Mouse (Mus musculus) forebrain, embryonic 12.5 days (tissue): ENCODE data around the gene Dnajb11. TPM values are rescaled to one million over a fixed set of nuclear protein-coding genes. Genes with fewer than 3 reads are reported as not detected.
A peak's percentile ranks its signal among the peaks of the same experiment; 100 is the strongest.

Source experiments
- ATAC-seq: fragments of 200-750 bp; cut with Nextera tagmentation; 2 replicates; pipeline ENCODE4 v1.8.0; 2017; ENCODE audit warnings: moderate TSS enrichment; ENCODE audit not compliant: low FRiP score
- H3K27ac ChIP-seq: fragments of 300-500 bp; sonication (generic); 2 replicates; pipeline ENCODE4 v1.5.1; 2016; ENCODE audit warnings: mild to moderate bottlenecking
- H3K27me3 ChIP-seq: fragments of 300-500 bp; sonication (generic); 2 replicates; pipeline ENCODE4 v1.6.1; 2016; ENCODE audit warnings: mild to moderate bottlenecking
- H3K36me3 ChIP-seq: fragments of 300-500 bp; sonication (generic); replicated peaks from 2 replicates; pipeline ENCODE4 v1.6.1; 2016; ENCODE audit warnings: mild to moderate bottlenecking
- H3K4me1 ChIP-seq: fragments of 300-500 bp; sonication (generic); 2 replicates; pipeline ENCODE4 v1.6.1; 2016
- H3K4me2 ChIP-seq: fragments of 300-500 bp; sonication (generic); 2 replicates; pipeline ENCODE4 v1.6.1; 2016; ENCODE audit warnings: mild to moderate bottlenecking, moderate library complexity
- H3K4me3 ChIP-seq: fragments of 300-500 bp; sonication (generic); replicated peaks from 2 replicates; pipeline ENCODE4 v1.5.1; 2016; ENCODE audit warnings: mild to moderate bottlenecking
- H3K9ac ChIP-seq: fragments of 300-500 bp; sonication (generic); 2 replicates; pipeline ENCODE4 v1.6.1; 2016; ENCODE audit warnings: mild to moderate bottlenecking
- H3K9me3 ChIP-seq: fragments of 300-500 bp; sonication (generic); 2 replicates; pipeline ENCODE4 v1.6.1; 2016
- WGBS: fragments of 180-500 bp; shearing (Covaris S2); methylation state at CpG from one replicate; pipeline ENCODE4 v1.1.7; 2016; 5-methylcytosine and 5-hydroxymethylcytosine counted together
- polyA plus RNA-seq: library from polyadenylated mRNA; unstranded; fragments of >200 nt; fragmentation: Nextera tagmentation; extraction: Ambion mirVana; gene quantifications from 2 replicates; pipeline ENCODE4 v1.2.1, GENCODE M21; 2016

Gene Dnajb11
- polyA plus RNA-seq, 1 experiment from 2014 or later = 87.8 TPM

DNA sequence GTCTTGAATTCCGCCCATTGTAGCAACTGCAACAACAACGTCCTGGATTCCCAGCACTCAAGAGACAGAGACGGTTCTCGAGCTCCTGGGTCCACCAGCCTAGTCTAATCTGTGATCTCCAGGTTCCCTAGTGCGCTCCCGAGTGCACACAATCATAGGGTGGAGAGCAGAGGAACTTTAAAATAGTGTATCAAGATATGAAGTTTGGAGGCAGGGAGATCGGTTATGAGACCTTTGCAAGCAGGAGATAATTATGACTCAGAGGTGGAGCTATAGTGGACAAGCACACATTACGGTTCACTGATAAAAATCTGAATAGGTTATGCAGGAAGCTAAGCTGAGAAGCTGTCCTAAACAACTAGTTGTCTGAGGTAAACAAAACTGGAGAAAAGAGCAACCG, 872 bp upstream of the Dnajb11 start:
- 20% methylated on average over 9 of the region's 9 CpGs for WGBS
- H3K27ac ChIP-seq = no peak overlapping the region
- H3K4me1 ChIP-seq = peaks cover 15% of the 10 kb centered on the region
- H3K4me3 ChIP-seq = peak overlapping the region; percentile 96
- H3K36me3 ChIP-seq = peaks cover 9% of the 10 kb centered on the region; the same call in 1 of the 2 replicates
- H3K9me3 ChIP-seq = no peaks in the 10 kb centered on the region
- peak overlapping the region; percentile 85 for H3K4me2 ChIP-seq
- peak overlapping the region; percentile 61 for H3K9ac ChIP-seq
- ATAC-seq = no peak
- no peaks in the 10 kb centered on the region for H3K27me3 ChIP-seq

DNA sequence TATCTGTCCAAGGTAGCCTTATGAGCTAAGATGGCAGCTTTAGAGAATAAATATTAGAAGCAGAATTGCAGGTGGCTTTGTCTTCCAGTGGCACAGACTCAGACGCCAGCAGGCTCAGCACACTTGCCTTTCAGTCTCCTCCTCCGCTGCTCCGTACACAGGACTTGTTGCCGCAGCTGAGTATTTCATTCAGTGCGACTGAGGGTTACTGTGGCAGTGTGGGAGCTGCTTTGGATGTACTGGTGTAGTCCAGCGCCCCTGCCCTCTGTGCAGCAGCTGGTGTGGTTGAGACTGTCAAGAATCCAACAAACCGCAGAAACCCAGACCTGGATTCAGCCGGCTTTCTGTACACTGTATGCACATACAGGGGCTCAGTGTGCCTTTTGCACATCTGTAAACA, 14.8 kb downstream of the Dnajb11 start:
- H3K4me3 ChIP-seq = no peak overlapping the region
- no peaks in the 10 kb centered on the region for H3K9me3 ChIP-seq
- H3K9ac ChIP-seq = no peak overlapping the region
- H3K4me2 ChIP-seq = no peak overlapping the region
- no peak for ATAC-seq
- H3K36me3 ChIP-seq = peaks cover 61% of the 10 kb centered on the region
- no peak overlapping the region for H3K27ac ChIP-seq
- whole genome bisulfite sequencing = 96% methylated on average over 8 of the region's 8 CpGs
- H3K4me1 ChIP-seq = no peaks in the 10 kb centered on the region
- no peaks in the 10 kb centered on the region for H3K27me3 ChIP-seq

DNA sequence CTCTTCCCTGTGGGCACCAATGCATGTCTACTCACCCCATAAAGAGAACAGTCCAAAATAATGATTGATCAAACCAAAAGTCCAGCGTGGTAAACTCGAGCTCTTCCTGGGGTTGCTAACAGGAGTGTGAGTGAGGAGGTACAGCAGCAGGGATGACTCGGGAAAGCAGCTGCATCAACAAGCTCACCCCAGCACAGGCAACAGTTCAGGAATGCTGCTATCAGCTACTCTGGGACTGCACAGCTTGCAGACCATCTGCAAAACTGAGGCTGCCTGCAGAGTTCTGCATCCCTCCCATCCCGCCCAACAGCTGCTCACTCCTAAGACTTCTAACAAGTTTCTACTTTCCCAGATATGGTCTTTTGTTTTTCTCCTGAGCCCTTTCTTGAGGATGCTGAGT, 15.7 kb downstream of the Dnajb11 start:
- no peak for ATAC-seq
- WGBS = 72% methylated on average over 4 of the region's 4 CpGs
- no peak overlapping the region for H3K9ac ChIP-seq
- H3K27ac ChIP-seq = no peak overlapping the region
- H3K9me3 ChIP-seq = no peaks in the 10 kb centered on the region
- H3K4me2 ChIP-seq = no peak overlapping the region
- H3K27me3 ChIP-seq = no peaks in the 10 kb centered on the region
- H3K4me1 ChIP-seq = no peaks in the 10 kb centered on the region
- peaks cover 52% of the 10 kb centered on the region for H3K36me3 ChIP-seq
- no peak overlapping the region for H3K4me3 ChIP-seq

DNA sequence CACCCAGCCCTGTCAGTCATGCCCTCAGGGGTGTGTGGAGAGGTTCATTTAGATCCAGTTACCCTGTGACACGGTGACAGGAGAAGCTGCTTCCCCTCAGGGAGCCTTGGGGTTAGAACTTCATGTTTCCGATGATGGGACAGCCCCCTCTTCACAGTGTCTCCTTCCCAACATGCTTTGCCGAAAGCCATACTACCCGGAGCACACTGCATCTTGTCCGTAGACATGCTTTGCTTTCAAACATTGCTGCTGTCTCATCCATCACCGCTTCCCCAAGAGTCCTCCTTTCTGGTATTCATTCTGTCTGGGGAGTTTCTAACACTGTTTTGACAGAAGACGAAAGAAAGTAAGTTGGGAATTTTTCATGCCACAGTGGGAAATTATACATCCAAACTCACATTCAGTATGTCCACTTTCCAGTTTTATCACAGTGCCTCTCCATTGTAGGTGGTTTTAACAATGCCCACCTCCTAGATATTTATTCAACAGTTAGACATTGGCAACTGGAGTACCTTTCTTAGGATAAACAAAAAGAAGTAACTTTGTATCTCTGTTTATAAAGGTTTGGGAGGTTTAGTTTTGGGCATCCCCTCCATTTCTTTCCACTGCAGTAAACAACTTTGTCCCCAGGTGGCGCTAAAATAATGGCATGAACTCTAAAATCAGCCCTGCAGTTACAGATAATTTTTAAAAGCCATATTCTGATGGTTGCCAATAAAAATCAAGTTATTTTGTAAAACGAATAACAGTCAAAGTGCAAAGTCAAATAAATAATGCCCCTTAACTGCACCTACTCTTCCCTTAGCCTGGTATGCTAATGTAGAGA, 18.8 kb downstream of the Dnajb11 start:
- WGBS = 54% methylated on average over 9 of the region's 9 CpGs
- no peak for ATAC-seq
- Histone ChIP-seq H3K27me3 (0 out of 2 replicates have a peak, but pooled peaks cover 4% of the 10 kb centered on the region), H3K9ac (no peak overlapping the region), H3K4me1 (peaks cover 12% of the 10 kb centered on the region), H3K27ac (no peak overlapping the region), H3K4me2 (no peak overlapping the region), H3K36me3 (peaks cover 22% of the 10 kb centered on the region), H3K4me3 (no peak overlapping the region), H3K9me3 (no peaks in the 10 kb centered on the region)

DNA sequence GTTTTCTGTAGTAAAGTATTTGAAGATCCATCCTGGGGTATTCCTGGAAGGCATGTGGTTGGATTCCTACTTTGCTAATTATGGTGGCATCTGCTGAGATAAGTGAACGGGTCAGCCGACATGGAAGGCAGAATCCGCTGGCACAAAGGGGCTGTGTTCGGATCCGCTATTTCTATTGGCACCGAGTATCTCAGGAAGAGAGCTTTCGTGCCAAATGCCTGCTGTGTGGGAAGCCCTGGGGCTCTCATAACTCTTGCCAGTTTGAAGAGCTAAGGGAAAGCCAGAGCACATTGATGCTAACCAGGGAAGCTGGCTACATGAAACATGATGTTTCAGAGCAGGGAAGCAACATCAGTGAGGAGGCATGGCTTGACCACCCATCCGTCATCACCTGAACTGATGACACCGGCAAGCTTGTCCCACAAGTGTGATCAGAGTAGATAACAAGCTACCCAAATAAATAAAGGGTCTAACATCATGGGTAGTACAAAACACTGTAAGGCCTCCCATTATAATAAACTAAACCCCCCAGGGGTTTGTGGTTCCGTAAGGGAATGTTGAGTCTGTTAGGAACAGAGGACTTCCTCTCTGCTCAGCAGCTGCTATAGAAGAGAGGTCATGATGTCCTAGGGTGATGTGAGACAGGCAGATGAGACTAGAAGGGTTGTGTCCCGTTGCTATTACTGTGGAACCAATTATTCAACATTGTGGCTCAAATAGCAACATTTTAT, 20.2 kb downstream of the Dnajb11 start:
- Histone ChIP-seq H3K4me2 (no peak overlapping the region), H3K36me3 (peaks cover 8% of the 10 kb centered on the region), H3K27me3 (0 out of 2 replicates have a peak, but pooled peaks cover 4% of the 10 kb centered on the region), H3K27ac (no peak overlapping the region), H3K9me3 (no peaks in the 10 kb centered on the region), H3K4me1 (peaks cover 12% of the 10 kb centered on the region), H3K4me3 (no peak overlapping the region), H3K9ac (no peak overlapping the region)
- no peak for ATAC-seq
- WGBS = 89% methylated on average over 11 of the region's 11 CpGs

DNA sequence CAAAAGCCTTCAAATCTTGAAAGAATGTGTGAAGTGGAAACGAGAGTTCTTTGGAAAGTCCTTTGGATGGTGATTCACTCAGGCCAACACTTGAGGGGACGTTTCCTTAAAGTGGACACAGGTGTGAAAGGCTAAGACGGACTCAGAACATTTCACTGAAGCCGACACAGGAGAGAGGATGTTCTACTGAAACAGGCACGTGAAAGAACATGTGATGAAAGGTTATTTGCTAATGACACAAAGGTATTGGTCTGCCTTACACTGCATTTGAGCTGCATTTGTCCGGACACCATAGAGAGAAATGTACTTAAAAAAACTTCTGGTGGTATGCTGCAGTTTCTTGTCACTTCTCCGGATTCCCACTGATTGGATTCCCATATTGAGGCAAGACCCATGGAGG, 21.1 kb downstream of the Dnajb11 start:
- WGBS = 79% methylated on average over 7 of the region's 7 CpGs
- H3K9ac ChIP-seq = no peak overlapping the region
- no peaks in the 10 kb centered on the region for H3K36me3 ChIP-seq
- H3K4me3 ChIP-seq = no peak overlapping the region
- no peak overlapping the region for H3K4me2 ChIP-seq
- no peaks in the 10 kb centered on the region for H3K9me3 ChIP-seq
- ATAC-seq = no peak
- peaks cover 12% of the 10 kb centered on the region for H3K4me1 ChIP-seq
- H3K27ac ChIP-seq = no peak overlapping the region
- 0 out of 2 replicates have a peak, but pooled peaks cover 4% of the 10 kb centered on the region for H3K27me3 ChIP-seq

DNA sequence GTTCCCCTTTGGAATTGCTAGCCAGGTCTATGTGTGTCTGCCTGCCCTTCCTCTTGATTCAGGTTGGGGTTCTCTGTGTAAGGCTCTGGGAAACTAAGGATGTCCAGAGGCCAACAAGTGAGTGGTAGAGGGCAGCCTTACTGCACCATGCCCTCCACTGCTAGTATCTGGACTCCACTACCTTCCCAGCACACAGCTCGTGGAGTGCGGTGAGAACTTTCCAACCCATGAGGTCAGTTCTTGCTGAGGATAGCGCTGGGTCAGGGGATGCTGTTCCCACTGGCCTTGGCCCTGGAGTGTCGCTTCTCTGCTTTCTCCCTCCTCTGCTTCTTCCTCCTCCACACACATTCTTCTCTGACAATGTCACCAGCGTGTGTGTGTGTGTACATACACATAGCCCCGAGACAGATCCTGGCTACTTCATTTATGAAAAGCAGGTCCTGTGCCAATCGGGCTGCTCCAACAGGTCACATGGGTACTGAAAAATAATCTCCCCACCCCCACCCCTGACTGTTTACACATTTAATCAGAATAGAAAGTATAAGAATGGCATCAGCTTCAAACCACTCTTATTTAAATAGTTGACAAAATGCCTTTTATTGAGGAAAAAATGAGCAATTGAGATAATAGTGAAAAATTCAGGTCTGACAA, 22.4 kb downstream of the Dnajb11 start:
- Histone ChIP-seq H3K4me1 (peaks cover 12% of the 10 kb centered on the region), H3K4me2 (no peak overlapping the region), H3K9ac (no peak overlapping the region), H3K4me3 (no peak overlapping the region), H3K27ac (no peak overlapping the region), H3K36me3 (no peaks in the 10 kb centered on the region), H3K9me3 (no peaks in the 10 kb centered on the region), H3K27me3 (0 out of 2 replicates have a peak, but pooled peaks cover 4% of the 10 kb centered on the region)
- ATAC-seq = no peak
- 63% methylated on average over 7 of the region's 7 CpGs for WGBS

DNA sequence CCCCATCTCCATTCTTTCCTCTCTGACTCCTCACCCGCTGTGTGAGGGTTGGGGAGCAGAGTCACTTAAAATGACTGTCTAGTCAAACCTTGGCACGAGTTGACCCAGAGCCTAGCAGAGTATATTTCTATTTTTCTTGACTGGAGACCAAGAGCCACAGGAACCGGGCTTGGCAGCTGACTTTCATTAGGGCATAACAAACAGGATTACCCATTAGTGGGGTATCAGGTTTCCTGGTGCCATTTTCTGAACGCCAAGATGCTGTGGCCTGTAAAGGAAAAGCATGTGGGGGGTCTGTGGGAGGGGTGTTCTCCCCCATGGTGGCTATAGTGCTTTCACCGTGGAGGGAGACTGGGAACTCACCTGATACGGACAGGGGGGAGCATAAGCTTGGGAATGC, 23.3 kb downstream of the Dnajb11 start:
- no peaks in the 10 kb centered on the region for H3K36me3 ChIP-seq
- H3K4me2 ChIP-seq = no peak overlapping the region
- peaks cover 12% of the 10 kb centered on the region for H3K4me1 ChIP-seq
- H3K4me3 ChIP-seq = no peak overlapping the region
- no peak overlapping the region for H3K9ac ChIP-seq
- H3K9me3 ChIP-seq = no peaks in the 10 kb centered on the region
- WGBS = 2% methylated on average over 6 of the region's 6 CpGs
- 0 out of 2 replicates have a peak, but pooled peaks cover 4% of the 10 kb centered on the region for H3K27me3 ChIP-seq
- no peak overlapping the region for H3K27ac ChIP-seq
- no peak for ATAC-seq

DNA sequence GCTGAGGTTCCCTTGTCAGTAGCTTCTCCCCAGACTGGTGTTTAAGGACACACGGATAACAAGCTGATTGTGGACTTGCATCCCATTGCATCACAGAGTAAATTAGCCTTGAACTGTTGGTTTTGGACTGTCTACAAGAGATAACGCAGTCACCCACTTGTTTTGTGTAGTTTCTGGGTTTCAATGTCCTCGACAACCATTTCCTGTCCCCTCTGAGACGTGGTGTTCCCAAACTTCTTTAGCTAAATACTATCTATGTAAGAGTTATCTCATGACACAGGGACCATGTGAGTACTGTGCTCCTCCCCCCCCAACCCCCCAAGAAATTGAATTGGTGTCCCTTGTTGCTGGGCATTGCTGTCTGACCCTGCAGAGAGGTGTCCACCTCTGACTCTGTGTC, 23.8 kb downstream of the Dnajb11 start:
- no peak overlapping the region for H3K4me3 ChIP-seq
- H3K9me3 ChIP-seq = no peaks in the 10 kb centered on the region
- H3K9ac ChIP-seq = no peak overlapping the region
- no peak overlapping the region for H3K27ac ChIP-seq
- WGBS = 69% methylated on average over 4 of the region's 4 CpGs
- no peaks in the 10 kb centered on the region for H3K36me3 ChIP-seq
- ATAC-seq = no peak
- H3K27me3 ChIP-seq = 0 out of 2 replicates have a peak, but pooled peaks cover 4% of the 10 kb centered on the region
- no peak overlapping the region for H3K4me2 ChIP-seq
- peaks cover 13% of the 10 kb centered on the region for H3K4me1 ChIP-seq

DNA sequence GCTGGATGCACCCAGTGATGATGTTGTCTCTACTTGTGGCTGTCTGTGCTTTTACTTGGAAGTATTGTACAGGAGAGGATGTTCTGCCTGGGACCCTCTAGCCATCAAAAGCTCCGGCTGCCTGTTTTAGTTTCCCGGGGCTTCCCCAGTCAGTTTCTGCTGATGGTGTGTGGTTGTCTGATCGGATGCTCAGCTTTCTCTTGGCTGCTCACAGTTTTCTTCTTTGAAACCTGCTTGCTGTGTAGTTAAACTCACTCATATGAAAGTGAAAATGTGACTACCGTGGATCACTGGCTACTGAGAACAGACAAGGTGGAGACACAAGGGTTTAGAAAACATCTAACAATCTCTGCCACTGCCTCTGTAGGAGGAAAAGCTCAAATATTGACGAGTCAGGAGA, 25.8 kb downstream of the Dnajb11 start:
- Histone ChIP-seq H3K4me3 (no peak overlapping the region), H3K27me3 (0 out of 2 replicates have a peak, but pooled peaks cover 4% of the 10 kb centered on the region), H3K4me2 (no peak overlapping the region), H3K27ac (no peak overlapping the region), H3K9ac (no peak overlapping the region), H3K36me3 (no peaks in the 10 kb centered on the region), H3K4me1 (peaks cover 14% of the 10 kb centered on the region), H3K9me3 (no peaks in the 10 kb centered on the region)
- 83% methylated on average over 5 of the region's 5 CpGs for WGBS
- ATAC-seq = no peak

DNA sequence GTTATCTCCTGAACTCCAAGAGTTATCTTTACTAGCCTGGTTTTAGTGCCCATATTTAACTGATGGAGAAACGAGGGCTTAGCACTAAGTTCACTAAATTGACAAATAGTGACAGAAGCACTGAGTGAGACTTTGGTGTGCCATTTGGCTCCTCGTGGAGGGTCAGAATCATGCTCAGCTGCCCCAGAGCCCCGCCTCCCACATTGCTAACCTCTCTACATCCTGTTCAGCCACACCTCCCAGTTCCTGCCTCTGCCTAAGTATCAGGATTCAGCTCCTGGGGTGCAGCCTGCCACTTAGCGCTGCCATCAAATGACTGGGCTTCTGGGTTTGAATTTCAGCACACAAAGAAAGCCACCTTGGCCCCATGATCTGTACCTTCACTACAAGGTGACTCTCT, 27.7 kb downstream of the Dnajb11 start:
- no peaks in the 10 kb centered on the region for H3K9me3 ChIP-seq
- H3K36me3 ChIP-seq = no peaks in the 10 kb centered on the region
- H3K27me3 ChIP-seq = no peaks in the 10 kb centered on the region
- H3K4me2 ChIP-seq = no peak overlapping the region
- no peak for ATAC-seq
- WGBS = 48% methylated on average over 4 of the region's 4 CpGs
- H3K9ac ChIP-seq = no peak overlapping the region
- H3K27ac ChIP-seq = no peak overlapping the region
- H3K4me1 ChIP-seq = peaks cover 15% of the 10 kb centered on the region
- H3K4me3 ChIP-seq = no peak overlapping the region

DNA sequence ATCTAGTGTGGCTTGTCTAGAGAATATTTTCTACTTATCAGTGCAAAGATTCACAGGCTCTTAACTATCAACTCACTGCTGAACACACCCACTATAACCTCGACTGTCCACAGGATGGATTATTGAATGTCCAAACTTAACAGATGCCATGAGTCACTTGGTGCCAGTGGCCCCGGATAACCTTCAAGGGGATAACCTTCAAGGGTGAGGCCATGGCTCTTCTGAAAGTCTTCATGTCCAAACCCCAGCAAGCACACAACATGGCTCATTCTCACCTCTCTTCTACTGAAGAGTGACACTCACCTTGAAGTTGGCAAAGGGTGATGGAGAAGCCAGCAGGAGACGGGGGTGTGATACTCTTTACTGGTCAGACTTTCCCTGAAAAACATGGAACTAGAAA, 29.1 kb downstream of the Dnajb11 start:
- Histone ChIP-seq H3K9ac (no peak overlapping the region), H3K36me3 (no peaks in the 10 kb centered on the region), H3K4me2 (no peak overlapping the region), H3K27me3 (no peaks in the 10 kb centered on the region), H3K4me3 (no peak overlapping the region), H3K9me3 (no peaks in the 10 kb centered on the region), H3K4me1 (0 out of 2 replicates have a peak, but pooled peaks cover 6% of the 10 kb centered on the region), H3K27ac (no peak overlapping the region)
- 93% methylated on average over 3 of the region's 3 CpGs for WGBS
- ATAC-seq = no peak
